9 mouse cellular contexts compared by ENCODE assay signal in genomic region chr13:97295853-97296219, GRCm38 (mm10). TPM values are rescaled to one million over a fixed set of nuclear protein-coding genes. Genes with fewer than 3 reads are reported as not detected.
DNase-seq lines count a peak whose midpoint lies in the region; ATAC-seq lines count a peak whose summit lies in the region.
"Had no signal": no experiment of that assay in that cellular context is flagged by ENCODE, and none has a peak within 500 bp of the region (broad histone marks: within the 10 kb centered on the region; RNA-seq: fewer than 3 reads in every experiment).

No protein-coding gene starts in this region.

- H3K27ac ChIP-seq in heart, embryonic 16.5 days (ENCODE audit: low read length) = peak overlapping the region; percentile 81
- peak overlapping the region; percentile 74 for H3K27ac ChIP-seq in midbrain, embryonic 10.5 days (replicated peaks)
- no peak overlapping the region for H3K27ac ChIP-seq in midbrain, embryonic 13.5 days
- peak overlapping the region; percentile 15; the same call in 1 of the 2 replicates for H3K27ac ChIP-seq in stomach, embryonic 16.5 days (ENCODE audit: low read length)

- H3K9me3 ChIP-seq in heart, embryonic 16.5 days (replicated peaks; ENCODE audit: control insufficient read depth, low read length) = no peaks in the 10 kb centered on the region
- H3K9me3 ChIP-seq in midbrain, embryonic 10.5 days (replicated peaks) = no peaks in the 10 kb centered on the region
- no peaks in the 10 kb centered on the region for H3K9me3 ChIP-seq in midbrain, embryonic 13.5 days
- no peaks in the 10 kb centered on the region for H3K9me3 ChIP-seq in stomach, embryonic 16.5 days (replicated peaks; ENCODE audit: control insufficient read depth, low read length)

- H3K9ac ChIP-seq in heart, embryonic 16.5 days (ENCODE audit: low read length) = no peak overlapping the region
- no peak overlapping the region for H3K9ac ChIP-seq in midbrain, embryonic 13.5 days (replicated peaks)
- no peak overlapping the region for H3K9ac ChIP-seq in stomach, embryonic 16.5 days (ENCODE audit: low read length)

- DNase-seq in heart, postnatal 4 days = no peak
- DNase-seq in midbrain, embryonic 10.5 days (ENCODE audit: low spot score) = no peak
- DNase-seq in thymus, postnatal 25 days = no peak
- DNase-seq in left cerebral cortex, adult 11 months (ENCODE audit: low spot score) = no peak

- peak overlapping the region; percentile 22; the same call in 1 of the 2 replicates for H3K4me2 ChIP-seq in heart, embryonic 16.5 days (ENCODE audit: low read depth, low read length)
- no peak overlapping the region for H3K4me2 ChIP-seq in midbrain, embryonic 13.5 days (replicated peaks)
- no peak overlapping the region for H3K4me2 ChIP-seq in stomach, embryonic 16.5 days (ENCODE audit: low read depth, low read length)

- H3K4me3 ChIP-seq in heart, embryonic 16.5 days (ENCODE audit: low read length) = no peak overlapping the region
- no peak overlapping the region for H3K4me3 ChIP-seq in midbrain, embryonic 10.5 days
- no peak overlapping the region for H3K4me3 ChIP-seq in midbrain, embryonic 13.5 days (replicated peaks)
- H3K4me3 ChIP-seq in stomach, embryonic 16.5 days (replicated peaks; ENCODE audit: low read length) = no peak overlapping the region

- no peaks in the 10 kb centered on the region for H3K36me3 ChIP-seq in heart, embryonic 16.5 days (ENCODE audit: control insufficient read depth, insufficient read depth)
- no peaks in the 10 kb centered on the region for H3K36me3 ChIP-seq in midbrain, embryonic 10.5 days
- no peaks in the 10 kb centered on the region for H3K36me3 ChIP-seq in midbrain, embryonic 13.5 days
- H3K36me3 ChIP-seq in stomach, embryonic 16.5 days (ENCODE audit: control insufficient read depth, insufficient read depth, low read length) = no peaks in the 10 kb centered on the region

- H3K4me1 ChIP-seq in heart, embryonic 16.5 days (ENCODE audit: control insufficient read depth, insufficient read depth, low read length) = no peaks in the 10 kb centered on the region; the same call in 1 of the 2 replicates
- peaks cover 45% of the 10 kb centered on the region for H3K4me1 ChIP-seq in midbrain, embryonic 10.5 days
- H3K4me1 ChIP-seq in midbrain, embryonic 13.5 days (replicated peaks) = peaks cover 31% of the 10 kb centered on the region
- peaks cover 14% of the 10 kb centered on the region for H3K4me1 ChIP-seq in stomach, embryonic 16.5 days (ENCODE audit: control insufficient read depth, insufficient read depth, low read length)

- 56% methylated on average over 11 of the region's 11 CpGs for WGBS in heart, embryonic 16.5 days
- WGBS in midbrain, embryonic 10.5 days = 78% methylated on average over 11 of the region's 11 CpGs
- WGBS in midbrain, embryonic 13.5 days = 79% methylated on average over 11 of the region's 11 CpGs
- 56% methylated on average over 11 of the region's 11 CpGs for WGBS in stomach, embryonic 16.5 days

- ATAC-seq in heart, embryonic 16.5 days (replicated peaks; ENCODE audit: extremely low read depth, insufficient read depth, low FRiP score) = peak; percentile 26; the same call in 1 of the 2 replicates
- no peak for ATAC-seq in midbrain, embryonic 13.5 days
- peak; percentile 68; the same call in 1 of the 2 replicates for ATAC-seq in common myeloid progenitor, adult 5-6 weeks (replicated peaks; ENCODE audit: low read depth, poor library complexity, severe bottlenecking)
- no peak for ATAC-seq in stomach, embryonic 16.5 days (ENCODE audit: insufficient read depth, low FRiP score)
- ATAC-seq: activated CD4-positive, CD25-positive, alpha-beta regulatory T cell, adult 4 months had no signal

- H3K27me3 ChIP-seq in heart, embryonic 16.5 days (ENCODE audit: control insufficient read depth, insufficient read depth, low read length) = no peaks in the 10 kb centered on the region
- H3K27me3 ChIP-seq in midbrain, embryonic 10.5 days (ENCODE audit: low read depth, poor library complexity, severe bottlenecking) = peaks cover 17% of the 10 kb centered on the region
- no peaks in the 10 kb centered on the region for H3K27me3 ChIP-seq in midbrain, embryonic 13.5 days
- no peaks in the 10 kb centered on the region for H3K27me3 ChIP-seq in stomach, embryonic 16.5 days (ENCODE audit: control insufficient read depth, insufficient read depth, low read length)

RNA-seq across cellular contexts. Expression of gene Enc1, which starts 54.9 kb away (rescaled TPM):
- polyA plus RNA-seq in heart, embryonic 16.5 days (2015; fragmentation: Nextera tagmentation; extraction: Ambion mirVana) = 4.7 and 4.9 TPM in 2 replicates
- total RNA-seq in heart, postnatal 4 days (2021) = 10 to 100 TPM; 14.1 to 15.3 TPM
- polyA plus RNA-seq in midbrain, embryonic 10.5 days (2016; fragmentation: Nextera tagmentation; extraction: Ambion mirVana) = 7.5 and 11.2 TPM in 2 replicates
- polyA plus RNA-seq in midbrain, embryonic 13.5 days (2015; fragmentation: Nextera tagmentation; extraction: Ambion mirVana) = 50.2 and 52.1 TPM in 2 replicates
- total RNA-seq in common myeloid progenitor, adult 5-6 weeks (2017) = 2.4 and 4.8 TPM in 2 replicates
- 8.5 and 9.3 TPM in 2 replicates for polyA plus RNA-seq in stomach, embryonic 16.5 days (2015; fragmentation: Nextera tagmentation; extraction: Ambion mirVana)

Comparison
In these comparisons a context has a peak if more than half of its experiments do, and no peak if none do; other contexts are left out.
1. ATAC-seq: peak in heart, embryonic 16.5 days (single experiment) and common myeloid progenitor, adult 5-6 weeks (single experiment); none in midbrain, embryonic 13.5 days (single experiment) and stomach, embryonic 16.5 days (single experiment).